Mouse (Mus musculus) MEL (cell line): ENCODE measurements around the gene Prok1. TPM values are rescaled to one million over a fixed set of nuclear protein-coding genes. Genes with fewer than 3 reads are reported as not detected.

Source experiments
- DNase-seq: peaks from one replicate; pipeline ENCODE4 v3.0.0; 2011; ENCODE audit warnings: low read depth, low spot score
- H3K27ac ChIP-seq: 2 replicates; pipeline ENCODE4 v1.5.1; 2012; ENCODE audit warnings: low read depth, mild to moderate bottlenecking, control low read depth, low read length, moderate library complexity; ENCODE audit not compliant: control insufficient read depth
- H3K27me3 ChIP-seq, 2 experiments: fragments of 150-350 bp in 1 of 2; sonication (generic) in 1 of 2; 2 replicates each; pipeline ENCODE4 v1.6.1; 2012; ENCODE audit warnings: low read length in 2 of 2, mild to moderate bottlenecking in 2 of 2, improper control_type of control experiment in 1 of 2, moderate library complexity in 1 of 2; ENCODE audit not compliant: insufficient read depth in 2 of 2, control insufficient read depth in 1 of 2
- H3K36me3 ChIP-seq, 2 experiments: 2 replicates each; pipeline ENCODE4 v1.6.1; 2012 to 2014; ENCODE audit warnings: low read length in 2 of 2, improper control_type of control experiment in 1 of 2, inconsistent platforms in 1 of 2, mild to moderate bottlenecking in 1 of 2; ENCODE audit not compliant: insufficient read depth in 2 of 2, control insufficient read depth in 1 of 2
- H3K4me1 ChIP-seq, 2 experiments: fragments of 150-350 bp in 1 of 2; sonication (generic) in 1 of 2; 2 replicates each; pipeline ENCODE4 v1.6.1; 2012; ENCODE audit warnings: low read length in 2 of 2, improper control_type of control experiment in 1 of 2, mild to moderate bottlenecking in 1 of 2; ENCODE audit not compliant: insufficient read depth in 2 of 2, control insufficient read depth in 1 of 2
- H3K4me3 ChIP-seq, 2 experiments: fragments of 150-350 bp in 1 of 2; sonication (generic) in 1 of 2; 2 replicates each; pipeline ENCODE4 v1.5.1; 2012; ENCODE audit warnings: low read depth in 2 of 2, low read length in 2 of 2, mild to moderate bottlenecking in 2 of 2, moderate library complexity in 2 of 2, control low read depth in 1 of 2, improper control_type of control experiment in 1 of 2; ENCODE audit not compliant: control insufficient read depth in 1 of 2, insufficient read depth in 1 of 2
- H3K79me2 ChIP-seq: 2 replicates; pipeline ENCODE4 v1.6.1; 2012; ENCODE audit warnings: mild to moderate bottlenecking, low read length, moderate library complexity; ENCODE audit not compliant: control insufficient read depth, poor library complexity, insufficient read depth
- H3K9ac ChIP-seq: 2 replicates; pipeline ENCODE4 v1.6.1; 2012; ENCODE audit warnings: low read depth, mild to moderate bottlenecking, control low read depth, low read length, moderate library complexity; ENCODE audit not compliant: control insufficient read depth, poor library complexity, severe bottlenecking
- H3K9me3 ChIP-seq: fragments of 150-350 bp; sonication (generic); replicated peaks from 2 replicates; pipeline ENCODE4 v1.6.1; 2012; ENCODE audit warnings: mild to moderate bottlenecking, low read length, improper control_type of control experiment, moderate library complexity; ENCODE audit not compliant: insufficient read depth
- BHLHE40 ChIP-seq: IDR thresholded peaks from 2 replicates; pipeline ENCODE4 v1.6.1; 2012; ENCODE audit warnings: low read depth, mild to moderate bottlenecking, inconsistent platforms, low read length, improper control_type of control experiment, borderline replicate concordance
- CHD1 ChIP-seq: IDR thresholded peaks from 2 replicates; pipeline ENCODE4 v1.6.1; 2012; ENCODE audit warnings: low read depth, mild to moderate bottlenecking, inconsistent platforms, low read length, improper control_type of control experiment
- CHD2 ChIP-seq: IDR thresholded peaks from 2 replicates; pipeline ENCODE4 v1.6.1; 2011; ENCODE audit warnings: low read length, improper control_type of control experiment
- CTCF ChIP-seq, 3 experiments: IDR thresholded peaks in 2 of 3; conservative IDR thresholded peaks in 1 of 3; 2 replicates each; pipeline ENCODE4 v1.5.1; 2011 to 2012; ENCODE audit warnings: low read length in 3 of 3, low read depth in 2 of 3, mild to moderate bottlenecking in 2 of 3, improper control_type of control experiment in 1 of 3, inconsistent platforms in 1 of 3, mixed read lengths in 1 of 3, moderate library complexity in 1 of 3; ENCODE audit not compliant: control insufficient read depth in 1 of 3, insufficient read depth in 1 of 3, poor library complexity in 1 of 3, severe bottlenecking in 1 of 3
- ELF1 ChIP-seq: IDR thresholded peaks from 2 replicates; pipeline ENCODE4 v1.6.1; 2014; ENCODE audit warnings: low read depth, mild to moderate bottlenecking, inconsistent platforms, low read length, improper control_type of control experiment, moderate library complexity
- GABPA ChIP-seq: IDR thresholded peaks from 2 replicates; pipeline ENCODE4 v1.6.1; 2012; ENCODE audit warnings: low read depth, mild to moderate bottlenecking, inconsistent platforms, low read length, improper control_type of control experiment, moderate library complexity
- GATA1 ChIP-seq: IDR thresholded peaks from 2 replicates; pipeline ENCODE4 v1.6.1; 2011; ENCODE audit warnings: low read depth, low read length, improper control_type of control experiment
- HCFC1 ChIP-seq: IDR thresholded peaks from 2 replicates; pipeline ENCODE4 v1.6.1; 2012; ENCODE audit warnings: low read depth, mild to moderate bottlenecking, inconsistent platforms, low read length, improper control_type of control experiment, moderate library complexity
- MAX ChIP-seq: IDR thresholded peaks from 2 replicates; pipeline ENCODE4 v1.6.1; 2011; ENCODE audit warnings: low read length, improper control_type of control experiment
- MAZ ChIP-seq: IDR thresholded peaks from 2 replicates; pipeline ENCODE4 v1.6.1; 2012; ENCODE audit warnings: low read depth, mild to moderate bottlenecking, inconsistent platforms, low read length, improper control_type of control experiment
- NELFE ChIP-seq: IDR thresholded peaks from 2 replicates; pipeline ENCODE4 v1.6.1; 2011; ENCODE audit warnings: low read depth, low read length, improper control_type of control experiment
- RAD21 ChIP-seq: IDR thresholded peaks from 2 replicates; pipeline ENCODE4 v1.6.1; 2011; ENCODE audit warnings: mild to moderate bottlenecking, low read depth, low read length, improper control_type of control experiment
- SIN3A ChIP-seq: IDR thresholded peaks from 2 replicates; pipeline ENCODE4 v1.6.1; 2012; ENCODE audit warnings: low read length, improper control_type of control experiment, inconsistent platforms
- SMC3 ChIP-seq: IDR thresholded peaks from 2 replicates; pipeline ENCODE4 v1.6.1; 2011; ENCODE audit warnings: low read depth, low read length, improper control_type of control experiment
- TAL1 ChIP-seq: IDR thresholded peaks from 2 replicates; pipeline ENCODE4 v1.6.1; 2012; ENCODE audit warnings: mild to moderate bottlenecking, inconsistent platforms, low read length, moderate library complexity, mixed read lengths
- TBP ChIP-seq: IDR thresholded peaks from 2 replicates; pipeline ENCODE4 v1.8.0; 2011; ENCODE audit warnings: low read depth, low read length, improper control_type of control experiment
- UBTF ChIP-seq: IDR thresholded peaks from 2 replicates; pipeline ENCODE4 v1.6.1; 2012; ENCODE audit warnings: low read depth, mild to moderate bottlenecking, inconsistent platforms, low read length, improper control_type of control experiment, moderate library complexity, borderline replicate concordance; ENCODE audit not compliant: insufficient read depth
- USF2 ChIP-seq, 2 experiments: IDR thresholded peaks; 2 replicates each; pipeline ENCODE4 v1.6.1; 2011 to 2012; ENCODE audit warnings: improper control_type of control experiment in 2 of 2, low read length in 2 of 2, borderline replicate concordance in 1 of 2, inconsistent platforms in 1 of 2, low read depth in 1 of 2, mild to moderate bottlenecking in 1 of 2; ENCODE audit not compliant: insufficient read depth in 1 of 2
- ZKSCAN1 ChIP-seq: IDR thresholded peaks from 2 replicates; pipeline ENCODE4 v1.6.1; 2012; ENCODE audit warnings: low read depth, mild to moderate bottlenecking, inconsistent platforms, low read length, improper control_type of control experiment, moderate library complexity
- ZNF384 ChIP-seq: IDR thresholded peaks from 2 replicates; pipeline ENCODE4 v1.6.1; 2012; ENCODE audit warnings: low read depth, mild to moderate bottlenecking, inconsistent platforms, low read length, improper control_type of control experiment
- polyA plus RNA-seq, 2 experiments: library from polyadenylated mRNA; stranded (reverse) in 1 of 2; unstranded in 1 of 2; fragments of >175 nt in 1 of 2; fragments of >200 nt in 1 of 2; gene quantifications; 2 replicates each; pipeline versions ENCODE4 v1.2.1 to v1.2.4; 2012; ENCODE audit warnings: low replicate concordance in 2 of 2, low read depth in 1 of 2; ENCODE audit not compliant: insufficient read length in 2 of 2, insufficient read depth in 1 of 2, missing spikeins in 1 of 2
- total RNA-seq: library from RNA; depleted of rRNA; stranded (reverse); fragments of 300-350 nt; gene quantifications from 2 replicates; pipeline ENCODE4 v1.2.3, GENCODE M21; 2012

Prok1 gene
- total and polyA plus RNA-seq, 3 experiments = not detected

GRCm38 (mm10) chr3:107260956-107261850, 21.7 kb upstream of the Prok1 start:
- Histone ChIP-seq H3K27me3 (peaks cover 19 to 23% of the 10 kb centered on the region in 2 experiments), H3K9ac (no peak overlapping the region), H3K4me3 (no peak overlapping the region), H3K79me2 (no peaks in the 10 kb centered on the region), H3K27ac (no peak overlapping the region), H3K9me3 (no peaks in the 10 kb centered on the region), H3K36me3 (no peaks in the 10 kb centered on the region), H3K4me1 (no peaks in the 10 kb centered on the region)
- DNase-seq = no peak
- TF ChIP-seq ZKSCAN1 (no peak), NELFE (no peak), ZNF384 (no peak), HCFC1 (no peak), USF2 (IDR thresholded peaks at IDR 0.05; ENCODE audit: borderline replicate concordance in 1 of 2, insufficient read depth in 1 of 2, low read depth in 1 of 2, low read length in 2 of 2) (no peak), SIN3A (no peak), GABPA (no peak)

GRCm38 (mm10) chr3:107257924-107258323, 18.4 kb upstream of the Prok1 start:
- no peaks in the 10 kb centered on the region for H3K9me3 ChIP-seq
- H3K4me3 ChIP-seq = no peak overlapping the region
- no peaks in the 10 kb centered on the region for H3K79me2 ChIP-seq
- no peak for TF ChIP-seq NELFE
- no peak for TF ChIP-seq UBTF
- no peak for TF ChIP-seq CTCF (IDR thresholded peaks at IDR 0.05 in 2 of 3, conservative IDR thresholded peaks at IDR 0.05 in 1 of 3; ENCODE audit: control insufficient read depth in 1 of 3, insufficient read depth in 1 of 3, low read depth in 2 of 3, low read length in 3 of 3, poor library complexity in 1 of 3, severe bottlenecking in 1 of 3)
- TF ChIP-seq CHD2 = no peak
- no peak for TF ChIP-seq MAZ
- no peak for TF ChIP-seq ZKSCAN1
- no peak for TF ChIP-seq TAL1
- no peak for TF ChIP-seq ELF1
- no peak for TF ChIP-seq GATA1
- no peak for TF ChIP-seq MAX
- TF ChIP-seq SMC3 = no peak
- no peak for TF ChIP-seq CHD1
- TF ChIP-seq BHLHE40 = no peak
- TF ChIP-seq GABPA = no peak
- no peak for TF ChIP-seq TBP
- no peak for TF ChIP-seq RAD21
- no peak overlapping the region for H3K9ac ChIP-seq
- H3K27ac ChIP-seq = no peak overlapping the region
- H3K27me3 ChIP-seq = peaks cover 15 to 16% of the 10 kb centered on the region in 2 experiments
- no peaks in the 10 kb centered on the region for H3K36me3 ChIP-seq
- no peaks in the 10 kb centered on the region for H3K4me1 ChIP-seq
- DNase-seq = no peak
